Mouse (Mus musculus) adrenal gland, adult 2 months (tissue): ENCODE measurements around the gene Dnah1. TPM values are rescaled to one million over a fixed set of nuclear protein-coding genes. Genes with fewer than 3 reads are reported as not detected.

Experiments used
- DNase-seq: peaks from one replicate; pipeline ENCODE4 v3.0.0; 2021
- polyA plus RNA-seq: library from polyadenylated mRNA; depleted of rRNA; stranded (reverse); fragments of >200 nt; gene quantifications from 2 replicates; pipeline ENCODE4 v1.2.3, GENCODE M21; 2012; rRNA removed
- total RNA-seq, 2 experiments: library from RNA; stranded (reverse); gene quantifications; 2 replicates each; pipeline ENCODE4 v1.2.3; 2021

The Dnah1 gene
- total and polyA plus RNA-seq, 3 experiments, result 1.3 to 2.1 (median 1.7) TPM

- peak; percentile 77 for DNase-seq
Measured at GRCm38 (mm10) chr14:31233996-31234591, 89.6 kb downstream of the Dnah1 start.

- DNase-seq, result peak; percentile 42
Measured at GRCm38 (mm10) chr14:31233070-31233995, 90.4 kb downstream of the Dnah1 start.

- DNase-seq, result no peak
Measured at GRCm38 (mm10) chr14:31232404-31233069, 91.2 kb downstream of the Dnah1 start.

DNA sequence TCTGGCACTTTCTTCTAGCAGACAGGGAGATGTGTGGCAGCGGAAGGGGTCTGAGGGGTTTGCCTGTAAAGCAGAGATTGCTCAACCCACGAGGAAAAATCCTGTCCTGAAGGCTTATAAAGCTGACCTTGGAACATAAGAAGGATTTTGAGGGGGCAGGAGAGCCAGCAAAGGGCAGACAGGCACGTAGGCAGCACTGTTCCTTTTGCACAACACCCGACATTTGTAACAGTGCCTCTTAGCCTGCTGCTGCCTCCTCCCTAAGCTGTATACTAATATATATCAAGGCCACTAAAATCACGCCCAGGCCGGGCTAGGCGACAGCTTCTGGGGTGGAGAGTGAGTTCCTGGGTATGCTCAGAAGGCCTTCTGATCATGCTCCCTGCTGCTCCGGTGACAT, 93.3 kb downstream of the Dnah1 start:
- no peak for DNase-seq

GRCm38 (mm10) chr14:31228234-31228633, 95.5 kb downstream of the Dnah1 start:
- no peak for DNase-seq

GRCm38 (mm10) chr14:31226978-31227377, 96.7 kb downstream of the Dnah1 start:
- no peak for DNase-seq

DNA sequence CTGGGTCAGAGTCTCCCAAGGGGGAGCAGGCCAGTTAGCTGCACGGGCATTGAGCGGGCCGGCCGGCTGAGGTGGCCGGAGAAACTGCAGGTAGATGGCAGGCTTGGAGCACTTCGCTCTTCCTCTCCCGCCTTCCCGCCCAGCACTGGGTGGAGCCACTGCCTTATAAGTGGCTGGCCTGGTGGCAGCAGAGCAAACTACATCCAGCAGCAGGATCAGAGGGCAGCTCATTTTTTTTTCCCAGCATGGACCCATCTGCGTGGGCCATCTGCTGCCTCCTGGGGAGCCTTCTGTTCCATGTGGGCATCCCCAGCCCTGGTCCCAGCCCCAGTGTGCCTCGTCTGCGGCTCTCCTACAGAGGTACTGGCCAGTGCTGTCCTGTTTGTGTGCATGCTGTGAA, 106.0 kb downstream of the Dnah1 start, which contains the start of gene Sema3g:
Gene Sema3g, plus strand, starts transcription at position 195 of the 400 bp plus-strand sequence.
- peak; percentile 65 for DNase-seq

DNA sequence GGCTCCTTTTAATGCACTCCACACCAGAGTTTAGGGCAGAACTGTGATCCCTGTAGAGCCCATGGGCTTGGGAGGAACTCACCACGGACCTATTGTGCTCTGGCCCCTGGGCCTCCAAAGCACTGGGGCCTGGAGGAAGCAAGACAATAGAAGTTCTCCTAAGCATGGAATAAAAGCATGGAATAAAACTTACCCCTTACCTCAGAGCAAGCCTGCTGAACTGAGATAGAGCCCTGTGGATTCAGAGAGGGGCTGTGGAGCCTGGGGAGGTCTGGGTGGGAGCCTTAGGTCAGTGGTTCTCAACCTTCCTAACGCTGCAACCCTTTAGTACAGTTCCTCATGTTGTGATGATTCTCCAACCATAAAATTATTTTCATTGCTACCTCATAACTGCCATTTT, 106.8 kb downstream of the Dnah1 start, which contains the start of gene Nisch:
Gene Nisch, minus strand, starts transcription at position 101 of the 400 bp plus-strand sequence.
- no peak for DNase-seq

DNA sequence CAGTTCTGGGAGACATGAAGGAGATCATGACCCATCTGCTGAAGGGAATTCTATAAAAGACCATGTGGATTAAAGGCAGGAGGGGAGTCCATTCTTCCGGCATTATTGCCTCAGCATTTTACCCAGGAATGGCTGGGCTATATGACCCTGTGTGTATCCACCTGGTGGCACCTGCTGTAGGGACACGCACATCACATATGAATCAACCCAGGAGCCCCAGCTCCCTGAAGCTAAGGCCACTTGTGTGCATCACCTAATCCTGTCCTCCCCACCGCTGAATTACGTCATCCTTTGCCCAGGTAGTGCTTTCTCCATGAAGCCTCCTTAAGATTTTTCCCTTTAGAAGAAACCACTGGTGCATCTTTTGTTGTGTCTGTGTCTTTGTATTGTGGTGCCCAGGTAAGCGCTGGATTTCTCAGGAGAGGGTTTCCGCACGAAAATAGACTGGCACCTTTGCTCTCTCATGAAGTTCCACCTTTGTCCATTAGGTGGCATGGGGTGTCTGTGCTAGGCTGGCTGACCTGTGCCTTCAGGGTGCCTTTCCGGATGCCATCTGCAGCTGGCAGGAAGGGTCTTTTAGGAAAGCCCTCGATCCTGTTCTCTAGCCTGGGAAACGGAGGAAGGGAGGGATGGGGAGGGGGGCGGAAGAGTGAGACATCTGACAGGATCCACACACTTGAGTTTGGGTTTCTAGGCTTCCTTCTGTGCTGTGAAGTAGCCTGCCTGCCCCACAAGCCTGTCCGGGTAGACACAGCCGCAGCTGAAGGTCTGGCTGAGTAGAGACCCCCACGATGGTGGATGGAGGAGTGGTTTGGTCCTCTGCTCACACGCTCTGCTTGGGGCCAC, 108.3 kb downstream of the Dnah1 start:
- peak; percentile 67 for DNase-seq

GRCm38 (mm10) chr14:31214684-31215083, 109.0 kb downstream of the Dnah1 start:
- DNase-seq, result no peak

DNA sequence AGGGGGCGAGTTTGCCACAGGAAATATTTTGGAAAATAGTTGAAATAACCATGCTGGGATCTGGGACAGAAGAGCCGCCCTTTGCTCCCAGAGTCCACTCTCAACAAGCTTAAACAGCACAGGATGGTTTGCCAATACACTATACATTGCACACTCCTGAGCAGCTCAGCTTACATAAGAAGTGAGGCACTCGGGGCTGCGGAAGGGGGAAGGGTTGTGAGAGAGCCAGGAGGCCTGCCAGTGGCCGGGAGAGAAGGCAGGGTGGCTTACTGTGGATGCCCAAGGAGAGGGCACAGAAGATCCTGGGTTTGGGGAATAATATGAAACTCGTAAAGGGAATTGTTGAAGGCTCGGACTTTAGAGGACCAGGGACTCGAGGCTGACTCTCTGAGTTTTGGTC, 109.8 kb downstream of the Dnah1 start:
- no peak for DNase-seq

GRCm38 (mm10) chr14:31212499-31212898, 111.2 kb downstream of the Dnah1 start:
- no peak for DNase-seq

GRCm38 (mm10) chr14:31211854-31212253, 111.8 kb downstream of the Dnah1 start:
- DNase-seq, result no peak

Other genes with a start within 250 kb of the Dnah1 start
- gene Smim4, start 194.9 kb downstream of the Dnah1 start, total RNA-seq, result 10 to 100 TPM; 71.2 to 84.4 TPM
- 133 TPM in 2 replicates for gene Smim4, start 194.9 kb downstream of the Dnah1 start, polyA plus RNA-seq
- 10 to 100 TPM; 22.5 to 33.3 TPM for gene Nt5dc2, start 192.8 kb downstream of the Dnah1 start, total RNA-seq
- gene Nt5dc2, start 192.8 kb downstream of the Dnah1 start, polyA plus RNA-seq, result 107 and 124 TPM in 2 replicates
- 10 to 100 TPM; 55.8 to 67.6 TPM for gene Stab1, start 155.3 kb downstream of the Dnah1 start, total RNA-seq
- 80.5 and 82.1 TPM in 2 replicates for gene Stab1, start 155.3 kb downstream of the Dnah1 start, polyA plus RNA-seq
- 1 to 10 TPM; 1.3 to 1.7 TPM for gene Tnnc1, start 115.6 kb downstream of the Dnah1 start, total RNA-seq
- 0.36 TPM in 1 of 2 replicates, not detected in the other for gene Tnnc1, start 115.6 kb downstream of the Dnah1 start, polyA plus RNA-seq
- 100 to 1,000 TPM; 249 to 309 TPM for gene Nisch, start 107.0 kb downstream of the Dnah1 start, total RNA-seq
- 412 and 462 TPM in 2 replicates for gene Nisch, start 107.0 kb downstream of the Dnah1 start, polyA plus RNA-seq
- 10 to 100 TPM in 1 of 2 experiments, 1 to 10 TPM in 1; 5.2 to 11.2 TPM for gene Sema3g, start 106.0 kb downstream of the Dnah1 start, total RNA-seq
- gene Sema3g, start 106.0 kb downstream of the Dnah1 start, polyA plus RNA-seq, result 8.7 and 10.9 TPM in 2 replicates
- 1 to 10 TPM; 6.1 to 7.3 TPM for gene Phf7, start 72.6 kb downstream of the Dnah1 start, total RNA-seq
- gene Phf7, start 72.6 kb downstream of the Dnah1 start, polyA plus RNA-seq, result 4.6 and 4.8 TPM in 2 replicates
- gene Bap1, start 72.4 kb downstream of the Dnah1 start, total RNA-seq, result 10 to 100 TPM; 59.5 to 60.5 TPM
- gene Bap1, start 72.4 kb downstream of the Dnah1 start, polyA plus RNA-seq, result 63.2 and 72.0 TPM in 2 replicates
- 10 to 100 TPM; 37.3 to 53.5 TPM for gene Capn7, start 12.7 kb upstream of the Dnah1 start, total RNA-seq
- gene Capn7, start 12.7 kb upstream of the Dnah1 start, polyA plus RNA-seq, result 12.7 and 13.0 TPM in 2 replicates
- gene Sh3bp5, start 112.2 kb upstream of the Dnah1 start, total RNA-seq, result 100 to 1,000 TPM; 111 to 164 TPM
- gene Sh3bp5, start 112.2 kb upstream of the Dnah1 start, polyA plus RNA-seq, result 21.1 and 28.5 TPM in 2 replicates
- 10 to 100 TPM; 51.9 to 76.2 TPM for gene Eaf1, start 170.5 kb upstream of the Dnah1 start, total RNA-seq
- gene Eaf1, start 170.5 kb upstream of the Dnah1 start, polyA plus RNA-seq, result 54.2 and 66.7 TPM in 2 replicates
- 10 to 100 TPM; 18.7 TPM for gene Mettl6, start 171.1 kb upstream of the Dnah1 start, total RNA-seq
- 3.8 and 5.0 TPM in 2 replicates for gene Mettl6, start 171.1 kb upstream of the Dnah1 start, polyA plus RNA-seq